Mouse (Mus musculus) mouse embryonic stem cell (cell line): ENCODE results near the gene 1700069L16Rik.

Experiments used
- in situ Hi-C, 2 experiments: fragments of 300-500 bp; cut with MboI; formaldehyde crosslinking; loops; 1 replicate in 1 of 2; 3 replicates in 1 of 2; pipeline ENCODE4 v1.14.3; 2019 to 2020; ENCODE audit warnings: low sequenced_read_pairs in 2 of 2, low pct_unique_long_range_greater_than_20kb in 1 of 2, mixed read lengths in 1 of 2; ENCODE audit not compliant: unreplicated experiment in 1 of 2

1700069L16Rik gene

DNA sequence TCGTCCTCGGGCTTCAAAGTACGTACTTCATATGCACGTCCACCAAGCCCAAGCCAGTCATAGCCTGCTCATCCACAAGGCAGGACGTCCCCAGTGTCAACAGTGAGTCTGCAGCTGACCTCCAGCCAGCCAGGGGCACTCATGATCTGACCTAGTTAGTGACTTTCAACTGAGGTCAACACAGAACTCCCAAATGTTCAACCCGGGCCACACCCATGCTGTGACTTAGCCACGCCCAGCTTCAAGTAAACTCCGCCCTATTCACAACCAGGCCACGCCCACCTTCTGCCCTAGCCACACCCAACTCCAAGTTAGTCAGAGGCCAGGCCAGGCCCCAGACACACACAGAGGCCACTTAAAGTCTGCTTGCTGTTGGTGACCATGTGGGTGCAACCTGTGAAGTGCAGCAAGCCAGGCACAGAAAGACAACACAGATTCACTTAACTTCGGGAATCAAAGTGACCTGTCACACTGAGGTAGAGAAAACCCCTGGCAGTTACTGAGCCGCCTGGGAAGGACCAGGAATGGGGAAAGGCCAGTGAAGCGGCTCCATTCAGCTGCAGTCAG lies 59.9 kb downstream of the 1700069L16Rik start:
- in situ Hi-C loops, result no loop called here

DNA sequence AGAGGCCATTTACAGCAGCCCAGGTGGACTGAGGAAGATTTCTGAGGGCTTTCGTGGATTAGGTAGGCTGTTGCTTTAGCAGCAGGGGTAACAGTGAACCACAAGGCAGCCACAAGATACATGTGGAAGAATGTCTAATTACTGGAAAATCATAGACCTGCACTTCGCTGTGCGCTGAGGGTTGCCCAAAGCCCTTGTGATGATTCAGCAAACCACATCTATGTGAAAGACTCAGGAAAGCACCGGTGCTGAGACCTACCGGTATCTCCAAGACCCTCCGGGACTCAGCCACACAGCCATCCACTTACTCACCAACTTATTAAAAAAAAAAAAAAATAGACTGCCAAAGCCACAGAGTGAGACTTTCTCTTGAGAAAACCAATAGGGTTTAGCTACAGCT lies 60.4 kb downstream of the 1700069L16Rik start:
- in situ Hi-C loops, result no loop called here

DNA sequence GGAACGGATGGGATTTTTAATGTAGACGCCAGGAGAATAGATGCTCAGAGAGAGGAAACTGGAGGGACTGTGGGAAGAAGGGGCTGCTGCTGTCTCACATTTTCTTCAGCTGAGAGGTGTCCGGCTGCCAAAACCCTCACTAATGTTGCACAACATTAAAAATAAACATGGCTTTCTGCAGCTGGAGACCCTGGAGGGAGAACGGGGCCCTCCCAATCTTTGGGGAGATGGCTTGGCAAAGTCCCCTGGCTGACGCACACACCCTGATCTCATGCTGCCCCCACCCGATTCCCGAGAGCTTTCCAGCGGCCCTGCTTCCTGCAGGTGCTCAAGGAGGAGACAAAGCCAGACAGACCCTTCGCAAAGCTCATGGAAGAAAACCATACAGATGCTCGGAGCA lies 63.7 kb downstream of the 1700069L16Rik start:
- in situ Hi-C loops, result no loop called here

DNA sequence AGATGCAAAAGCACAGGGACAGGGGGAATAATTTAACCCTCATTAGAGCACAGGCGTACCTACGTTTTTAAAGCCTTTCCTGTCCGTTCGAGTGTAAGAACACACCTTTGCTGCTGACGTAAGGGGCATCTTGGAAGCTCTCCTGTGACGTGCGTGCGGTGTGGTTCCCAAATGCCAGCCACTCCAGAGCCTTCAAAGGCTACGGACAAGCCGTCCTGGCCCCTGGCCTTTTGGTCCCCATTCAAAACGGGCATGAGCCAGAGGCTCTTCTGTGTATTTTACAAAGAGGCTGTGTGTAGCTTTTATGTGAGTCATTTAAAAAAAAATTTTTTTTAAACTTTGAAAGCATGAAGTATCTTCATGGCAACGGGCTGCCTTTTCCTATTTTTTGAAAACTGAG lies 69.8 kb downstream of the 1700069L16Rik start:
- in situ Hi-C loops, result no loop called here

DNA sequence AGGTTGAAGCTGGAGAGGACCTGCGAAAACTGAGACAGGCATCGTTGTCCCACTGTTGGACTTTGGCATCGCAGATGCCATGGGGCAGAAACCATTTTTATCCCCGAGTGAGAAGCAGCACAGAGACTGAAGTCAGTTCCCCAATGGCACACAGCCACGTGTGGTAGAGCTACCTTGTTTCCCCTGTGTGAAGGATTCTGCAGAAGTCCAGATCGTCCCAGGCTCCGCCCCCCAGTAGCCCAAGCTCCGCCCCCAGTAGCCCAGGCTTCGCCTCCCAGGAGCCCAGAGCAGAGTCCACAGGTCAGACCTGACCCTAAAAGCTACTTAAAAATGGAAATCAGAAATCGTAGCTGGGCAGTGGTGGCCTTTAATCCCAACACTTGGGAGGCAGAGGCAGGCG lies 70.4 kb downstream of the 1700069L16Rik start:
- in situ Hi-C loops, result no loop called here

DNA sequence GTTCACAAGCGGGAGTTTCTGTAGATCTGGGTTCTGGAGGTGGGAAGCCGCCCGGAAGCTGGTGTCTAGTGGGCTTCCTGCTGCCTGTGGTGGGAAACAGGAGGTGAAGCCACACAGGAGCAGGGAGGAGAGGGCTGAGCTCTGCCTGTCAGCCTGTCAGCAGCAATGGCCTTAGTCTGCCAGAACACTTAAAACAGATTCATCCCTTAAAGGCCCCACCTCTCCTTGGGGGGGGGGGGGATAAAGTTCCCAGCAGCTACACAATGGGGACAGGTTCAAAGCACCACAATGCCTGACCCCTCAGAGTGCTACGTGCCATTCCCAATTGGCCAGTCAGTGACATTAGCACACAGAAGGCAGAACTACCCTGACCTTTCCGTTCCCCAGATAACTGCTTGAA lies 72.4 kb downstream of the 1700069L16Rik start:
- in situ Hi-C loops, result no loop called here

DNA sequence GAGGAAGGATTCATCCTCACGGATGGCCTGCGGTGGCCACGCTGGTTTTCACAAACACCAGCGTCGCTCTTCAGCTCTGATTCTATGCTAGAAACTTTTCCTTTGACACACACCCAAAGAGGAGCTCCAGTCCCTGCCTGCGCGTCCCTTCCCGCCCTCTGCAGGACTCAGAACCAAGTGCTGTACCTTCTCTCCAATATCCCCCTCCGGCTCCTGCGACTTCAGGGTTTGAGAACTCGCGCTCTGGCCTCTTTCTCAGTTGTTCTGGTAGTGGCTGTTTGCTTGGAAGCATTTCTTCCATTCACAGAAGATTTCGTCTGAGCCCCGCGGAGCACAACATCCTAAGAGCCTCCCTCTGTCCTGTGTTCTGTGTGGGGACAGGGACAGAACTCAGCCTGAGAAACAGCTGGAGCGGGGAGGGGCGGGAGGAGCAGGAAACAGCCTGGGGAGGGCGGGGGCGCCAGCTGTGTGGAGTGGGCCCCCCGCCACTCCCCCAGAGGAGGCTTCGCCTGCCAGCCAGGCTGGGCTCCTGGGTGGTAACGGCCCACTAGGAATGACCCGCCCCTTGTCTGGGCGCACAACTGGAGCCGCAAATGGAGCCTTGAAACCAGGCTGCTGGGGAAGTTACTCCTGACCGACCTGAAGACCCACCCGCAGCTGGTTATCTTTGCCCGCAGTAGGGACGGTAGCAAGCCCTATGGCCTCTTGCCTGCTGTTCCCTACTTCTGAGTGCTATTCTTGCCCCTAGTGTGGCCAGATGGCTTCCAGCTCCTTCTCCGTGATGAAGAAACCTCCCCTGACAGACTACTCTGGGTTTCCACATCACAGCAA lies 74.3 kb downstream of the 1700069L16Rik start, which contains the start of gene Cmklr1:
TSS of gene Cmklr1 (minus strand) at position 392 of the 831 bp plus-strand sequence.
- in situ Hi-C loops, result no loop called here

DNA sequence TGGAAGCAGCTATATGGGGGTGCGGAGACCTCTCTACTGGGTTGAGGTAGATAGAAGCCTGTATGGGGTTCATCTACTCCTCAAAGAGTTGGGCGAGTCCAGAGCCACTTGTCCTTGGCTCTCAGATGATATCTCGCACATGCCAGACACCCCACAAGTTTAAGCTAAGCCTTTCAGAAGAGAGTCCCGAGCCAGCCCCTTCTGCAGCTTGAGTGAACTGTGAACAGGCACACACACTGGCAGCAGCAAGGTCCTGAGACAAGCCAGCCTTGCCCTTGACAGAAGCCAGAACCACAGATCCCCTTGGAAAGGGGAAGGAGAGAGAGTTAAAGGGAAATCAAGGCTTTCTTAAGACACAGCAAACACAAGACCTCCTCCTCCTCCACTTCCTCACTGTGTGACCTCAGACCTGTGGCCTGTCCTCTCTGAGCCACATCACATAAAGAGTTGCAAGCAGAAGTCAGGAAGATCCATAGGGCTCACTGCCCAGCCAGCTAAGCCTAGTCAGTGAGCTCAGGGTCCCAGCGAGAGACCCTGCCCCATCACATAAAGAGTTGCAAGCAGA lies 75.8 kb downstream of the 1700069L16Rik start:
- in situ Hi-C loops, result no loop called here

DNA sequence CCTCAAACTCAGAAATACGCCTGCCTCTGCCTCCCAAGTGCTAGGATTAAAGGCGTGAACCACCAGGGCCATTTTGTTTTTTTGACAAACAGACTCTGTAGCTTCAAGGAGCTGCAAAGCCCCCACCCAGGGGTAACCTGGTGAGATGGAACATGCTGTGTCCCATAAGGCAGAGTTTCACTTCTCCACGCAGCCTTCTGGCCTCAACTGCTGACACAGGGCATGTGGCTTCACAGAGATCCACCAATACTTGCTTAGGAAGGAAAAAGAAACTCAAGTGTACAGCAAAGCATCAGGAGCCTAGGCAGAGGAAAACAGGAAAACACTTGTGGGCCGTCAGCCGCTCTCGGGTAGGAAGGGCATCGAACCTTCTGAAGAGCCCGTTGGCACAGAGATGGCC lies 77.4 kb downstream of the 1700069L16Rik start:
- in situ Hi-C loops, result no loop called here

DNA sequence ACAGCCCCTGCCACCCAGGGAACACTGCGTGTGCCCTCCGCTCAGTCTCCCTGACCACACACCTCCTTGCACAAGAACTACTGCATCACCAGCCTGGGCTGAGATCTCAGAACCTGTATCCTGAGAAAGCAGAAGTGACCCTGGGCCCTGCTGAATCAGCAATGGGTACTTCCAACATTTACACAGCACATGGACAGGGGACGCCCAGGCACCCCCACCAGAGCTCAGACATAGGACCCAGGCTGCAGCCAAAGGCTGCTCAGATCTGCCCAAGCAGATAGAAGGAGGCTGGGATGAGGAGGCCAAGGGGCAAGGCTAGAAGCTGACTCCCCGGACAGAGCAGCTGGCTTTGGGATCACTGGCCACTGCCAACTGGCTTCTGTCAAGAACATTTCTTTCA lies 80.1 kb downstream of the 1700069L16Rik start:
- in situ Hi-C loops, result no loop called here

DNA sequence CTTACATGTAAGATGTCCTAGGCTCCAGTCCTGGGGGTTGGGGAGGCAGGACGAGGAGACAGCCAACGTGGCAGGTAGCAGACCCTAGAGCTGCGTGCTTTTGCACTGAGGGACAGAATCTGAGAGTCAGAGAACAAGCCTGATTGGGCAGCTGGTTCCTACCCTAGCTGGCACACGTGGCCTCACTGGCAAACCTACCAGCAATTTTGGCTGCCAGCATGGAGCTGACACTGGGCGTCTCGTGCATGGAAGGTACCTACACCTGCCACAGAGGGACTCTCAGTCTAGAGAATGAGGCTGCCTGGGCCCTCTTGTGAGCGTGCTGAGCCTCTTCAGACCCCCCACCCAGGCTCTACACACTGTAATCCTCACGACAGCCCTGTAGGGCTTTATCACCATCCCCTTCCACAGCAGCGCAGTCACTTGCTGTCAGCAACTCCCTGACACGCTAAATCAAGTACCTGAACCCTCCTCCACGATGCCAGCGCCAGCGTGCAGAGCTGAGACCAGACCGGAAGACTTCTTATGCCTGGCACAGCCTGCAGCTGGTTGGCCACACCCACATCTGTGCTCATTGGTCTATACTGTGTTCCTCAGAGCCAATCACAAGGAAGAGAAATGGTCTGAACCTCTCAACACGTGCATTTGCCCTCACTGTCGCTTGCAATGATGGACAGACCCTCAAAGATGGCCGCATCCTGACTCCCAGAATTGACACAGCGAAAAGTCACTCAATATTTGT lies 81.3 kb downstream of the 1700069L16Rik start:
- in situ Hi-C loops, result no loop called here
